Mouse (Mus musculus): Measurements from ENCODE around the gene Islr. TPM values are rescaled to one million over a fixed set of nuclear protein-coding genes. Genes with fewer than 3 reads are reported as not detected.

Islr gene
- total RNA-seq, 1 experiment from 2014 or later: not detected

DNA sequence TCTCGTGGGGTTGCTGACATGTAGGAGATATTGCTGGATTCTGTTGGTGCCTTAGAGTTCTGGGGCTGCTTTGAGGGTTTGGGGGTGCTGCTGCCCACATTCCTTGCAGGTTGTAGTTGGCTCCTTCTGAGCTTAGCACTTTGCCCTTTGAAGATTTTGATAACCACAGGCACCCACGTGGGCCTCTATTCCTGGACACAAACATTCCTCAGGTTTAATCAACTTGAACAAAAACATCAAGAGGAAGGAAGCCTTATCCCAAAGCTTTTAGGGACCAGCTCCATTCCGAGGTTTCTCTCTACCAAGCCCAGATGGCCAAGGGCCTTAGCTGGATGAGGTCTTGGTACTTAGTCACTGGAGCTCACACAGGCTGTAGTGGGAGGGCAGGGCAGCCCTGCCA, 73.2 kb downstream of the Islr start:
- ATAC-seq (replicated peaks; ENCODE audit: insufficient number of reproducible peaks, low FRiP score, low TSS enrichment, poor library complexity, severe bottlenecking): no peak

DNA sequence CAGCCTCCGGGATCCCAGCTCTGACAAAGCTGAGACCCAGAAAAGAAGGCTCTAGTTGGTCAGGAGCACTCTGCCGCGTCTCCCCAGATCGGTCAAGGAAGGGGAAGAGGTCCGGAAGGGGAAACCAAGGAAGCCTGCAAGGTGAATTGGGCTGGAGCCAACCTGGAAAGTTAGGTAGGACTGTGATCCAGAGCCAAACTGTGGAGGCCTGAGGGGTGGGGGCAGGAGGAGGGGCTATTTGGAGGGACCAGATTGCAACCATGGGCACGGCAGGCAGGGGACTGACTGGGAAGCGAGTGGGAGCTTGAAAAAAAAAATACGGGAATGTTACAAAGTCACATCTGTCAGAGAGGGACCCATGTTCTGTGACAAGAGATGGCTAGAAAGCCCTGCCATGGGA, 74.6 kb downstream of the Islr start:
- no peak for ATAC-seq (replicated peaks; ENCODE audit: insufficient number of reproducible peaks, low FRiP score, low TSS enrichment, poor library complexity, severe bottlenecking)

DNA sequence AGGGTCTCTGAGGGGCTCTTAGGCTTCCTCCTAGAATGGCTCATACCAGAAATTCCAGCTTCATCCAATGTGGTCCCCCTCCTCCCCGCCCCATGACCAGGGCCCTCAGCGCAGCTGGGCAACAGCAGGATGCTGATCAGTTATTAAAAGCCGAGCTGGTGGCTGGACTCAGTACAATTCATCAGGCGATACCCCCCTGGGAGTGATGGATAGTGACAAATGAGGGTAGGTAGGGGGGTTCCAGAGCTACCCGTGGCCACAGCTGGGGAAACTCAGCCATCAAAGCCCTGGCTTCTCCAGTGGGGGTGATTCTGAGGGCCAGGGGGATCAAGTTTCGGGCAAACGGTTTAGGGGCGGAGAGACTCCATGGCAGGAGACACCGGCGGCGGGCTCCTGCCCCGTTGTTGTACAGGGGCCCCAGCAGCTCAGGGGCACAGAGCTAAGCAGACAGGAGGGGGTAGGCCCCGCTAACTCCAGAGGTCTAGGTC, 75.1 kb downstream of the Islr start:
- ATAC-seq (replicated peaks; ENCODE audit: insufficient number of reproducible peaks, low FRiP score, low TSS enrichment, poor library complexity, severe bottlenecking): no peak

DNA sequence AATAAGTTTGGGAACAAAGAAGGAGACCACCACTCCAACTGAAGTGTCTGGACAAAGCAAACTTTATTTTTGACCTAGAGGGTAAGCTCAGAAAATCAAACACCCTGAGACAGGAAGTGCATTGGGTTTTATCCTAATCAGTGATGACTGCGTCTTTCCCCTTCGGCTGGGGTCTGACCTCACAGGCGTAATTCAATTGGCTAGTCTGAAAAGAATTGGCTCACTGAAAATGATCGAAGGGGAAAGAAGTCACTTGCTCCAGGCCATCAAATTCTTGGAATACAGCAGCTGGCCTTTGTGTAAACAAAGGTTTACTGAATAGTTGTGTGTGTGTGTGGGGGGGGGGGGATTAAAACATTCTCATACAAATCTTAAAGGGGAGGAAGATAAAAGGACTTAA, 78.3 kb downstream of the Islr start:
- ATAC-seq (replicated peaks; ENCODE audit: insufficient number of reproducible peaks, low FRiP score, low TSS enrichment, poor library complexity, severe bottlenecking): no peak

DNA sequence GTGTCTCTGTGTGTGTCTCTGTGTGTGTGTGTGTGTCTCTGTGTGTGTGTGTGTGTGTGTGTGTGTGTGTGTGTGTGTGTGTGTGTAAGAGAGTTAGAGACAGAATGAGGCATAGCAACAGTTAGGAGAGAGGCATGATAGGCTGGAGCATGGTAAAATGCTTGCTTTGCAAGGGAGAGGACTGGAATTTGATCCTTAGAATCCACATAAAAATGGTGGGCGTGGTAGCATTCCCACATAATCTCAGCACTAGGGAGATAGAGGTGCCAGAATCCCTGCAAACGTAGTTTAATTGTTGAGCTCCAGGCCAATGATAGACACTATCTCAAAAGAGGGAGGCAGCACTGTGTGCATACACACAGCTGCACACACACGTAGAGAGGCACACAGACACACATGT, 79.0 kb downstream of the Islr start:
- no peak for ATAC-seq (replicated peaks; ENCODE audit: insufficient number of reproducible peaks, low FRiP score, low TSS enrichment, poor library complexity, severe bottlenecking)

DNA sequence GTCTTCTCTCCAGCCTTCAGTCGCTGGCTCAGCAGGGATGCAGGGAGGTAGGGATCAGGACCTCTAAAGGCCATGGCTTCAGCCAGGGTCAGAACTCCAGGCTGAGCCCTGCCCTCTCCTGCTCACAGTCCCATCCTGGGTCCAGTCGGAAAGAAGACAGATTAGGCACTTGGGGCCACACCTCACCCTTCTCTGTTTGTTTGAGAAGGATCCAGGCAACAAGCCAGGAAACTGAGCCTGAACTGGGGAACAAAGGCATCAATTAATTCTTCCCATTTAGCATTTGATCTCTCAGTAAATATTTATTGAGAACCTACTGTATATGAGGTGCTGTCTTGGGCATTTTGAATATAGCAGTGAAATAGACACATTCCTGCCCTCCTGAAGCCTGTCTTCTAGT, 85.4 kb downstream of the Islr start, which contains the start of gene Ccdc33:
TSS of gene Ccdc33 (minus strand) at position 153 of the 400 bp plus-strand sequence.
- ATAC-seq (replicated peaks; ENCODE audit: insufficient number of reproducible peaks, low FRiP score, low TSS enrichment, poor library complexity, severe bottlenecking): no peak

DNA sequence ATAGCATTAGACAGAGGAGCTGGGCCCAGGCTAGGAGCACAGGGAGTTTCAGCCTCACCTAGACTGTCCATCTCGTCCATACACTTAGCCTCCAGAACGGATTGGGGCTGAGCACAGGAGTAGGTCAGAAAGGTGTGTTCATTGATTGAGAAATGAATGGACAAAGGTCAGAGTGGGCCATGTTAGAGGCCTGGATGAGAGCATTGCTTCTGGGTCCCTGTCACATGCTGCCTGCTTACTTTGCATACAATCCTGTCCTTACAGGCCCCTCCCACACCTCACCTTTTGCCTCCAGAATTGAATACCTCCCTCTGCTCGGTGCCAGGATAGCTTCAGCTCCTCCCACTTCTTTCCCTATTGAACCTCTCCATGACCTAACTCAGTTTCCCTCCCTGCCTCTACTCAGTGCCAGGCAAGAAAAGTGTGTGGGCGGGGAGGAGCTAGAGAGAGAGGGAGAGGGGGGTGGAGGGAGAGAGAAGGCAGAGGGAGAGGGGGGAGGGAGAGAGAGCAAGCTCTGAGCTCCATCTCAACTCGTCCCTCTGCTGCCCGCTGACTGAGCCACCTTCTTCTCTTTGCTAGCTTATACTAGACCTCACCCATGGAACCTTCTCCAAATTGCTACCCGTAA, 88.0 kb downstream of the Islr start:
- ATAC-seq (replicated peaks; ENCODE audit: insufficient number of reproducible peaks, low FRiP score, low TSS enrichment, poor library complexity, severe bottlenecking): no peak

DNA sequence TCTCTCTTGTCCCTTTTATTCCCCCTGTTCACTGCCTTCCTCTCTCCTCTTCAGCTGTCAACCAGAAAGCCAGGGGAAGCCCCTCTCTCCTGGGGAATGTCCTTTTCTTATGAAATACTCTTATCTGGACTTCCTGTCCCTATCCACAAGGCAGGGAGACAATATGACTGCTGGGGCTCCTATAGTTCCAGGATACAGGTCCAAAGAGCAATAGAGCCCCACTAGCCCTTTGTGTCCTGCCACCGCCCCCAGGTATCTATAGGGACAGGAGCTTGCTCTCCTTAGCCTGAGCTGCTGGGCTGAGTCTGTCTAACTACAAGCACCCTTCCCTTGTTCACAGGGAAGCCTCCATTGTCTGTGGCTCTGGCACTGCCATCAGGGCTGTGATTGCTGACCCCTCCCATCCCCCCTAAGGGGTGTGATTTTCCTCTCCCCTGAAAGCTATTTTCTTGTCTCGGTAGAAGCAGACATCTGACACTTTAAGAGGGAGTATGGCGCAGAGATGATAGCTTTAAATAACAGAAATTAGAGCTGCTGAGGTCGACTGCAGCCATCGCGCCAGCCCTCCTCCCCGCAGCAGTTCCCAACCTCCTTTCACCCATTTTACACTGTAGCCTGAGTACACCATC, 88.7 kb downstream of the Islr start:
- no peak for ATAC-seq (replicated peaks; ENCODE audit: insufficient number of reproducible peaks, low FRiP score, low TSS enrichment, poor library complexity, severe bottlenecking)

DNA sequence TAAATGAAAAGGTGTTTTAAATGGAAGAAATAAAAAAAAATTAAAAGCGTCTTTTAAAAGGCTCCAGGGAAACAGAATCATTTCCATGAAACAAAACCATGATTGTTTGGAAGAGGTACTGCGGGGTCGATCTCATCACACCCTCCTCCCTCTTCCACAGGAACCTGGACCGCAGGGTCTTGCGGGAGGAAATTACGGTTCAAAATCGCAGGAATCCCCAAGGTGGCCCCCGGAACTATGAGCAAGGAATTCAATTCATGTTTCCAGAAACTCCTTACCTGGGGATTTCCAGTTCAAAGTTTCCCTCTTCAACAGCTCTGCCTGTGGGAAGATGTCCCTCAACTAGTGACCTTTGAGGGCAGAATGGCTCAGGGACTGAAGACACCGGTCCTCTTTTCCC, 90.1 kb downstream of the Islr start:
- no peak for ATAC-seq (replicated peaks; ENCODE audit: insufficient number of reproducible peaks, low FRiP score, low TSS enrichment, poor library complexity, severe bottlenecking)

DNA sequence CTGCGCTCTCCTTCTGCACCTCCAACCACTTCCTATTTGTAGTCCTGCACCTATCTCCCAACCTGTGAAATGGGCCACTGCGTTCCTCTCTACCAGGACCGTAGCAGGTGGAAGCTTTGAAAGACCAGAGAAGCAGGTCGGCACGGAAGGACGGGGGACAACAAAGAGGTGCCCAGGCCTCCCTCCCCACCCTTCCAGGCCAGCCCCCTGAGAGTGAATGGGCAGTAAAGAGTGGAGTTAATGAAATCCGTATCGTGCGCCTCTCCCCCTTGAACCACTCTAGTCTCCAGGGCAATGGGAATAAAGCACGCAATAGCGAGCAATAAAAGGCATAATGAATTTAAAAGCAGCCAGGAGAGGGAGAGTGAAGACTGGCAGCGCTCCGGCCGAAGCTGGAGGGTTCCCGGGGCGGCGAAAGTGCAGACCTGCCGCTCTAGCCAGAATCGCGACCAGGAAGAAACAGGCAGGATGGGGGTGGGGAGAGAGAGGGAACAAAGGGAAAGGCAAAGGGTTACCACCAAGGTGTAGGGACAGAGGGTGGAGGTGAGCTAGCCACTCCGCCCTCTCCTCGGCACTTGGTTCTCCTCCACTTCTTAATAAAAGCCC, 90.7 kb downstream of the Islr start:
- no peak for ATAC-seq (replicated peaks; ENCODE audit: insufficient number of reproducible peaks, low FRiP score, low TSS enrichment, poor library complexity, severe bottlenecking)

DNA sequence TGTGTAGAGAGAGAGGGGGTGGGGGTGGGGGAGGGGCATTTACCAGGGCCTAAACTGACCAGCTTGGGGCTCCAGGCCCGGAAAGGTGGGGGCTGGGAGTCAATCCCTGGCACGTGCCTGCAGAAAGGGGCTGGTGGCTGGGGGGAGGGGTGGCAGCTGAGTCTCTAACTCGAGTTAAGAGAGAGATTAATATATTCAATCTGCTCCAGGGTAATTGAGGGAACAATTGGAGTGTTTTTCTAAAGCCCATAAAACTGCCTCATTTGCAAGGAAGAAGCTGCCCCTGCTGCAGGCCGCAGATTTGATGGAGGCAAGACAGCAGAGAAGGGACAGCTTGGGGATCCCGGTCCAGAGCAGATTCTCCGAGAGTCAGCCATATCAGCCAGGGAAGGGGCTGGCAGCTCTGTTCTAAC, 91.2 kb downstream of the Islr start:
- ATAC-seq (replicated peaks; ENCODE audit: insufficient number of reproducible peaks, low FRiP score, low TSS enrichment, poor library complexity, severe bottlenecking): no peak

DNA sequence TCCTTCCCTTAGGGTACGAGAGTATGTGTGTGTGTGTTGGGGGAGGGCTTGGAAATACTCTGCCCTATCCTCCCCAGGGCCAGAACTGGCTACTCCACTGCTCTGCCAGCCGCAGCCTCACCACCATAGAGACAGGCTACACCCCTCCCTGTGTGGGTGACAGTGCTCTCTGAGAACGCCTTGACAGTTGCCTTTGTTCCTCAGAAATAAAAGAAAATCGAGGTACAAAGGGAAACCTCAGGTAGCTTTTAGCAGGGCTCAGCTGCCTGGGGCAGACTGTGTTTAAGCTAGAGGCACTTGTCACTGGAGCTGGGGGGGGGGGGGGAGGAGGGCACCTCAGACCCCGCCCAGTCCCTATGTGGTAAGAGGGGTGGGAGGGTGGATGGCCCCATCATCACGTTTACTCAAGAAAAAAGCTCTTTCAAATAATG, 91.8 kb downstream of the Islr start:
- ATAC-seq (replicated peaks; ENCODE audit: insufficient number of reproducible peaks, low FRiP score, low TSS enrichment, poor library complexity, severe bottlenecking): no peak

DNA sequence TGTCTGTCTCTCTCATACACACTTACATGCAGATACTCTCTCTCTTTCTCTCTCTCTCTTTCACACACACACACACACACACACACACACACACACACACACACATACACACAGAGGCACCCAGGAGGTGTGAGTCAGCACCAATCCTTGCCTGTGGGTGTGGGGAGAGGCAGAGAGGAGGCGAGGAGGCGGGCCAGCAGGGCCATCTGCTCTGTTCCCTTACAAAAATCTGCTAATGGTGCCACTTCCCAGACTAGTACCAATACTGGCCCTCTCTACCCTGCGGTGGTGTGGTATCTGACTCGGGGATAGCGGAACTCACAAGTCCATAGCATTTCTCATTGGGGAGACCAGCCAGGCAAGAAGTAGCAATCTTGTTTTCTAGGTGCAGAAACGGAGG, 92.7 kb downstream of the Islr start:
- ATAC-seq (replicated peaks; ENCODE audit: insufficient number of reproducible peaks, low FRiP score, low TSS enrichment, poor library complexity, severe bottlenecking): no peak

DNA sequence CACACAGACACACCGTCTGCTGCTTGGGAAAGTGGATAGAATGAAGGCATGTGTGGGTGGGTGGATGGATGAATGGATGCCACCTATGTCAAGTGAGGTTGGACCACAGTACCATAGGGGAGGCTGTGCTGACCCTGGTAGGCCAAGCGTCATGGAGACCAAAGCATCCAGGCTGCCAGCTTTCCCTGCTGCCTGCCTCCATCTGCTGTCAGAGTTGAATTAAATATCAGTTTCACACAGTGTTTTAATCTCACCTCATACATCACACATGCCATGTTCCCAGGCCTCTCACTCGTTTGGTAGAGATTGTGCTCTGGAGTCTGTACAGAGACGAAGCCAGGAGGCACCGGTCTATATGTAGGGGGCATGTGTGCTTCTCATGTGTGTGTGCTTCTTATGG, 93.3 kb downstream of the Islr start:
- ATAC-seq (replicated peaks; ENCODE audit: insufficient number of reproducible peaks, low FRiP score, low TSS enrichment, poor library complexity, severe bottlenecking): no peak

DNA sequence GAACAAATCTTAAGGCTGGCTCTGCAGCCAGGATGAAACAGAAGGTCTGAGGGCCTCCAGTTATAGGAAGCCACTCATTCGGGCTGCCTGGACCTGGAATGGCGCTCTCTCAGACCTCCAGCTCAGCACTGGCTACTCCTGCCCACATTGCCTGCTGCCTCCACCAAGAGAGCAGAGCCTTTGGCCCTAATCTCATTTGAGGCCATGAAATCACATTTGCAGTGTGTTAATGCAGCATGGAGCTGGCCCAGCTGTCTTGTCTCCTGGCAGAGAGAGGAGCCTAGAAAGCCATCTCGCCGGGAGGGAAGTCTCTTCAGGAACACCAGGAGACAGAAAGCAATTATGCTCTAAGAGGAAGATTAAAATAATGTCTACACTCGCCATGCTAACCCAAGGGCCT, 96.6 kb downstream of the Islr start:
- ATAC-seq (replicated peaks; ENCODE audit: insufficient number of reproducible peaks, low FRiP score, low TSS enrichment, poor library complexity, severe bottlenecking): no peak

Other genes starting within 250 kb of the Islr start
- gene Cyp11a1, start 197.9 kb downstream of the Islr start, total RNA-seq (2017): 7.8 to 44.8 TPM (median 28.4 TPM) in 3 replicates
- not detected in 3 replicates for gene Stra6, start 140.5 kb downstream of the Islr start, total RNA-seq (2017)
- not detected in 3 replicates for gene Ccdc33, start 85.5 kb downstream of the Islr start, total RNA-seq (2017)
- 0.10 to 0.11 TPM in 2 of 3 replicates, not detected in the other for gene Islr2, start within 50 bp of the Islr start, total RNA-seq (2017)
- gene Pml, start 45.5 kb upstream of the Islr start, total RNA-seq (2017): 6.6 to 23.5 TPM (median 15.6 TPM) in 3 replicates
- 11.3 to 14.2 TPM (median 13.0 TPM) in 3 replicates for gene Stoml1, start 48.9 kb upstream of the Islr start, total RNA-seq (2017)
- not detected in 3 replicates for gene Loxl1, start 108.9 kb upstream of the Islr start, total RNA-seq (2017)
- gene Tbc1d21, start 166.1 kb upstream of the Islr start, total RNA-seq (2017): not detected in 3 replicates

All from monocyte, adult 5-6 weeks (primary cell).